Comparison of ENCODE assay signal across 8 mouse cellular contexts in the genomic region with DNA sequence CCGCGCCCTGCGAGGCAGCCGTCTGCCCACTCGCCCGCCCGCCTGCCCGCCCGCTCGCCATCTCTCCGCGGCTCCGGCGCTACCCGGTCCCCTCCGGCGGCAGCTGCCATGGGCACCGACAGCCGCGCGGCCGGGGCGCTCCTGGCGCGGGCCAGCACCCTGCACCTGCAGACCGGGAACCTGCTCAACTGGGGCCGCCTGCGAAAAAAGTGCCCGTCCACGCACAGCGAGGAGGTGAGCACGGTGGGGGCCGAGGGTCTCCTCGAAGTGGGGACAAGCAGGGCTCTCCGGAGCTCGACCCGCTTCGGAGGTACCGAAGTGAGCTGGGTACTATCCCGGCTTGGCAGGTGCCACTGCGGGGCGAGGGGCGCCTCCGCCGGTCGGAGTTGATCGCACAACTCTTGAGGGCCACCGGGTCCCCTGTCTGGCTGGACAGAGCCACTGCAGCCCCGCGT. TPM values are rescaled to one million over a fixed set of nuclear protein-coding genes. Genes with fewer than 3 reads are reported as not detected.
DNase-seq lines count a peak whose midpoint lies in the region; ATAC-seq and TF ChIP-seq lines count a peak whose summit lies in the region.

No protein-coding gene starts in this region.

- peak overlapping the region; percentile 90 for H3K9ac ChIP-seq in forebrain, embryonic 16.5 days (replicated peaks; ENCODE audit: low read depth, low read length)
- H3K9ac ChIP-seq in hindbrain, embryonic 11.5 days (ENCODE audit: low read depth, low read length): peak overlapping the region; percentile 88

- WGBS in forebrain, embryonic 16.5 days: under 1% methylated on average over 45 of the region's 50 CpGs
- WGBS in hindbrain, embryonic 11.5 days: under 1% methylated on average over 42 of the region's 50 CpGs
- WGBS in small intestine, adult 2 months: 1% methylated on average over 50 of the region's 50 CpGs

- no peaks in the 10 kb centered on the region for H3K27me3 ChIP-seq in forebrain, embryonic 16.5 days (replicated peaks; ENCODE audit: control insufficient read depth, insufficient read depth, low read length)
- no peaks in the 10 kb centered on the region for H3K27me3 ChIP-seq in hindbrain, embryonic 11.5 days (ENCODE audit: control insufficient read depth, insufficient read depth, low read length)
- no peaks in the 10 kb centered on the region for H3K27me3 ChIP-seq in megakaryocyte, embryonic 14.5 days (replicated peaks)
- H3K27me3 ChIP-seq in small intestine, adult 2 months (ENCODE audit: control insufficient read depth, insufficient read depth, low read length): no peaks in the 10 kb centered on the region

- H3K4me3 ChIP-seq in forebrain, embryonic 16.5 days (replicated peaks; ENCODE audit: low read length): peak overlapping the region; percentile 81
- peak overlapping the region; percentile 84 for H3K4me3 ChIP-seq in hindbrain, embryonic 11.5 days (ENCODE audit: low read depth, low read length)
- peak overlapping the region; percentile 99 for H3K4me3 ChIP-seq in megakaryocyte, embryonic 14.5 days (replicated peaks)
- peak overlapping the region; percentile 94 for H3K4me3 ChIP-seq in small intestine, adult 2 months (ENCODE audit: low read depth, low read length)

- peak overlapping the region; percentile 87 for H3K27ac ChIP-seq in forebrain, embryonic 16.5 days (ENCODE audit: low read length)
- peak overlapping the region; percentile 88 for H3K27ac ChIP-seq in hindbrain, embryonic 11.5 days (ENCODE audit: low read depth, low read length)
- H3K27ac ChIP-seq in small intestine, adult 2 months (ENCODE audit: insufficient read depth, low read depth, low read length): peak overlapping the region; percentile 85

- ATAC-seq in forebrain, embryonic 16.5 days: peak; percentile 27
- ATAC-seq in hindbrain, embryonic 11.5 days (ENCODE audit: low FRiP score): peak; percentile 62

- no peaks in the 10 kb centered on the region for H3K36me3 ChIP-seq in forebrain, embryonic 16.5 days (ENCODE audit: control insufficient read depth, insufficient read depth)
- H3K36me3 ChIP-seq in hindbrain, embryonic 11.5 days (ENCODE audit: control insufficient read depth, insufficient read depth, low read length): no peaks in the 10 kb centered on the region
- H3K36me3 ChIP-seq in megakaryocyte, embryonic 14.5 days (replicated peaks; ENCODE audit: low read length): peaks cover 36% of the 10 kb centered on the region
- no peaks in the 10 kb centered on the region for H3K36me3 ChIP-seq in small intestine, adult 2 months (ENCODE audit: control insufficient read depth, insufficient read depth, low read length)

- TF ChIP-seq POLR2A in small intestine, adult 2 months (IDR thresholded peaks at IDR 0.05; ENCODE audit: low read depth, low read length): no peak

- peaks cover 15% of the 10 kb centered on the region for H3K4me1 ChIP-seq in forebrain, embryonic 16.5 days (replicated peaks; ENCODE audit: control insufficient read depth, insufficient read depth, low read length)
- peaks cover 2% of the 10 kb centered on the region; the same call in 1 of the 2 replicates for H3K4me1 ChIP-seq in hindbrain, embryonic 11.5 days (replicated peaks; ENCODE audit: control insufficient read depth, insufficient read depth, low read length)
- peaks cover 58% of the 10 kb centered on the region for H3K4me1 ChIP-seq in megakaryocyte, embryonic 14.5 days
- peaks cover 2% of the 10 kb centered on the region; the same call in 1 of the 2 replicates for H3K4me1 ChIP-seq in small intestine, adult 2 months (ENCODE audit: control insufficient read depth, insufficient read depth, insufficient read length, low read length)

- H3K4me2 ChIP-seq in forebrain, embryonic 16.5 days (ENCODE audit: low read length): peak overlapping the region; percentile 57
- H3K4me2 ChIP-seq in hindbrain, embryonic 11.5 days (replicated peaks; ENCODE audit: low read depth, low read length): peak overlapping the region; percentile 77

- H3K9me3 ChIP-seq in forebrain, embryonic 16.5 days (ENCODE audit: control insufficient read depth, low read length): no peaks in the 10 kb centered on the region
- H3K9me3 ChIP-seq in hindbrain, embryonic 11.5 days (ENCODE audit: control insufficient read depth, low read length): no peaks in the 10 kb centered on the region
- H3K9me3 ChIP-seq in megakaryocyte, embryonic 14.5 days: no peaks in the 10 kb centered on the region

- TF ChIP-seq CTCF in small intestine, adult 2 months (IDR thresholded peaks at IDR 0.05; ENCODE audit: extremely low read depth, insufficient read length, insufficient replicate concordance, low read depth, low read length): no peak

- DNase-seq in layer of hippocampus, adult 18-20 months (ENCODE audit: low spot score in 2 of 2): peak; percentile 24 to 32
- no peak for DNase-seq in layer of hippocampus, adult 9-10 months (ENCODE audit: low spot score)
- peak; percentile 65 for DNase-seq in cerebellum, adult 8-10 months
- DNase-seq in hindbrain, embryonic 11.5 days (ENCODE audit: low spot score): peak; percentile 73
- DNase-seq in left cerebral cortex, adult 8-10 months (ENCODE audit: low spot score in 2 of 2): peak; percentile 45 to 46

RNA-seq across cellular contexts. Expression of a gene that starts 0.5 kb away (rescaled TPM):
- 10 to 100 TPM; 66.9 to 80.3 TPM for total RNA-seq in layer of hippocampus, adult 18-20 months (2021)
- 51.2 TPM in 2 replicates for polyA plus RNA-seq in forebrain, embryonic 16.5 days (2015; fragmentation: Nextera tagmentation; extraction: Ambion mirVana)
- 52.3 and 53.6 TPM in 2 replicates for polyA plus RNA-seq in hindbrain, embryonic 11.5 days (2014; fragmentation: Nextera tagmentation; extraction: Ambion mirVana)
- total RNA-seq in left cerebral cortex, adult 8-10 months (2022): 100 to 1,000 TPM in 1 of 4 experiments, 10 to 100 TPM in 3; 82.3 to 105 (median 88.4) TPM
- polyA plus RNA-seq in megakaryocyte, embryonic 14.5 days (2012; ENCODE audit: insufficient read depth, low replicate concordance): 799 and 1,910 TPM in 2 replicates
- 155 and 443 TPM in 2 replicates for polyA plus RNA-seq in small intestine, adult 2 months (2012; rRNA removed)

RNA-seq across cellular contexts. Expression of a gene that starts 28.3 kb away (rescaled TPM):
- total RNA-seq in layer of hippocampus, adult 18-20 months (2021): 10 to 100 TPM; 28.1 to 30.0 TPM
- 51.9 and 59.4 TPM in 2 replicates for polyA plus RNA-seq in forebrain, embryonic 16.5 days (2015; fragmentation: Nextera tagmentation; extraction: Ambion mirVana)
- polyA plus RNA-seq in hindbrain, embryonic 11.5 days (2014; fragmentation: Nextera tagmentation; extraction: Ambion mirVana): 85.0 and 92.5 TPM in 2 replicates
- total RNA-seq in left cerebral cortex, adult 8-10 months (2022): 10 to 100 TPM; 30.0 to 36.1 (median 30.8) TPM
- polyA plus RNA-seq in megakaryocyte, embryonic 14.5 days (2012; ENCODE audit: insufficient read depth, low replicate concordance): 0.83 and 4.4 TPM in 2 replicates
- polyA plus RNA-seq in small intestine, adult 2 months (2012; rRNA removed): 1.2 and 2.7 TPM in 2 replicates

RNA-seq across cellular contexts. Expression of a gene that starts 48.0 kb away (rescaled TPM):
- 1 to 10 TPM; 8.8 to 9.8 TPM for total RNA-seq in layer of hippocampus, adult 18-20 months (2021)
- polyA plus RNA-seq in forebrain, embryonic 16.5 days (2015; fragmentation: Nextera tagmentation; extraction: Ambion mirVana): 5.3 and 5.6 TPM in 2 replicates
- 6.7 and 8.4 TPM in 2 replicates for polyA plus RNA-seq in hindbrain, embryonic 11.5 days (2014; fragmentation: Nextera tagmentation; extraction: Ambion mirVana)
- total RNA-seq in left cerebral cortex, adult 8-10 months (2022): 10 to 100 TPM; 13.1 to 18.8 (median 16.8) TPM
- polyA plus RNA-seq in megakaryocyte, embryonic 14.5 days (2012; ENCODE audit: insufficient read depth, low replicate concordance): 2.4 and 3.6 TPM in 2 replicates
- polyA plus RNA-seq in small intestine, adult 2 months (2012; rRNA removed): 23.8 and 93.8 TPM in 2 replicates
